Comparison of ENCODE assay signal across 10 mouse cellular contexts in the genomic region with DNA sequence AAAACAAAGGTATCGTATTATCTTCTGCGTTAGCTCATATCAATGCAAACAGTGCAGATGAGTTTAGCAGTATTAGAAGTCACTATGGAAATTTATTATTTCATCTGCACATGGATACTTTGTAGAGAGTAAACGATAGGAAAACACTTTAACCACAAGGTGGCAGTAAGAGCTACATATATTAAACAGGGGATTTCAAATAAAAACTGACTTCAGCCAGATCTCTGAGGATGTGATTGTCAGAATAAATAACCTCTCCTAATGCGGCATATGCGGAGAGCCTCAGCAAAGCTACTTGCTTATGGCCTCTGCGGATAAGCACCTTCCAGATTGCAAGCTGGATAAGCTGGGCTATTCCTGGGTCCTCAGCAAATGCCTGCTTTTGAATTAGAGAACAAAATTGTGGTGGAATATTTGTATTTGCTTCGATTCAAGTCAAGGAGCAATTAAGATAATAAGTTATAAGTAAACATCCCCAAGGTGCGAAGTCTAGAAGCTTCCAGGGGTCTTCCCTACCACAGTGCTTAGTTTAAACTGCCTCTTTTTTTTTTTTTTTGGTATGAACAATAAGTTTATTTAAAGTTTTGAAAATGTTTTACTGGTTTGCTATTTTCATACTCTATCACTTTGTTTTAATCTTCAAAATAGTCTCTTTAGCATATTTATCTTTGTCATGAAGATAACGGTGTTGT.
A peak's percentile ranks its signal among the peaks of the same experiment; 100 is the strongest.
DNase-seq lines count a peak whose midpoint lies in the region; ATAC-seq and TF ChIP-seq lines count a peak whose summit lies in the region.
"Had no signal": no experiment of that assay in that cellular context is flagged by ENCODE, and none has a peak within 500 bp of the region (broad histone marks: within the 10 kb centered on the region; RNA-seq: fewer than 3 reads in every experiment).

No protein-coding gene starts in this region.

- TF ChIP-seq EP300 in CH12.LX (IDR thresholded peaks at IDR 0.05; ENCODE audit: low read length), result no peak

- dilution Hi-C loops in CH12.LX (cut with MboI; ENCODE audit: extremely low pct_ligation_motif_present, extremely low pct_unique_long_range_greater_than_20kb, low sequenced_read_pairs), result no loop called here

- no peak overlapping the region for H3K27ac ChIP-seq in kidney, adult 2 months (ENCODE audit: insufficient read depth, low read depth, low read length)
- no peak overlapping the region for H3K27ac ChIP-seq in CH12.LX (ENCODE audit: insufficient read depth, low read depth)
- no peak overlapping the region for H3K27ac ChIP-seq in heart, embryonic 10.5 days
- H3K27ac ChIP-seq: heart, embryonic 15.5 days had no signal

- H3K79me2 ChIP-seq in CH12.LX (replicated peaks; ENCODE audit: control insufficient read depth, extremely low read depth, insufficient read depth, poor library complexity, severe bottlenecking), result no peaks in the 10 kb centered on the region

- no peak for ATAC-seq in CD4-positive, CD25-positive, alpha-beta regulatory T cell, adult 4 months
- ATAC-seq in monocyte, adult 5-6 weeks (replicated peaks; ENCODE audit: insufficient number of reproducible peaks, low FRiP score, low TSS enrichment, poor library complexity, severe bottlenecking), result no peak

- H3K4me3 ChIP-seq in kidney, adult 2 months (ENCODE audit: insufficient read depth, low read depth, low read length), result no peak overlapping the region
- H3K4me3 ChIP-seq in CH12.LX (replicated peaks in 1 of 3; ENCODE audit: low read depth in 2 of 3, low read length in 2 of 3, poor library complexity in 1 of 3), result no peak overlapping the region
- H3K4me3 ChIP-seq in heart, embryonic 10.5 days, result no peak overlapping the region
- H3K4me3 ChIP-seq: heart, embryonic 15.5 days had no signal

- no peaks in the 10 kb centered on the region for H3K9me3 ChIP-seq in CH12.LX (replicated peaks; ENCODE audit: low read length)
- no peaks in the 10 kb centered on the region for H3K9me3 ChIP-seq in heart, embryonic 10.5 days
- H3K9me3 ChIP-seq: heart, embryonic 15.5 days had no signal

- WGBS in kidney, adult 2 months, result 43% methylated on average over 9 of the region's 9 CpGs
- 56% methylated on average over 9 of the region's 9 CpGs for WGBS in heart, embryonic 10.5 days

- H3K9ac ChIP-seq in CH12.LX (ENCODE audit: insufficient read depth, low read depth), result no peak overlapping the region
- H3K9ac ChIP-seq: heart, embryonic 15.5 days had no signal

- in situ Hi-C loops in CH12.LX (cut with MboI; ENCODE audit: low pct_ligation_motif_present, low pct_unique_long_range_greater_than_20kb, low sequenced_read_pairs), result no loop called here

- H3K27me3 ChIP-seq in kidney, adult 2 months (replicated peaks; ENCODE audit: control insufficient read depth, insufficient read depth, low read length), result no peaks in the 10 kb centered on the region
- no peaks in the 10 kb centered on the region for H3K27me3 ChIP-seq in CH12.LX (replicated peaks)
- H3K27me3 ChIP-seq in heart, embryonic 10.5 days (ENCODE audit: insufficient read depth, poor library complexity, severe bottlenecking), result no peaks in the 10 kb centered on the region
- H3K27me3 ChIP-seq: heart, embryonic 15.5 days had no signal

- no peaks in the 10 kb centered on the region for H3K36me3 ChIP-seq in kidney, adult 2 months (ENCODE audit: control insufficient read depth, insufficient read depth, low read length)
- no peaks in the 10 kb centered on the region for H3K36me3 ChIP-seq in CH12.LX (replicated peaks in 1 of 2; ENCODE audit: control insufficient read depth in 1 of 2, insufficient read depth in 1 of 2, low read length in 1 of 2)
- no peaks in the 10 kb centered on the region for H3K36me3 ChIP-seq in heart, embryonic 10.5 days
- H3K36me3 ChIP-seq: heart, embryonic 15.5 days had no signal

- no peak for TF ChIP-seq CTCF in kidney, adult 2 months (conservative IDR thresholded peaks at IDR 0.05; ENCODE audit: insufficient read depth, insufficient read length, low read depth, low read length)
- TF ChIP-seq CTCF in CH12.LX (conservative IDR thresholded peaks at IDR 0.05 in 1 of 2, IDR thresholded peaks at IDR 0.05 in 1 of 2; ENCODE audit: low read depth in 2 of 2, low read length in 2 of 2), result peak in 1 of 2 experiments; percentile 64; a peak in 2 of 4 replicates

- peak; percentile 69 for TF ChIP-seq RAD21 in CH12.LX (IDR thresholded peaks at IDR 0.05; ENCODE audit: low read depth, low read length)

- peak; percentile 12 for DNase-seq in kidney, adult 2 months
- DNase-seq in kidney, postnatal 10 days, result no peak
- peak; percentile 41 for DNase-seq in CH12.LX (ENCODE audit: extremely low read depth)
- peak; percentile 58 for DNase-seq in brain, embryonic 18.5 days (ENCODE audit: low read depth, low spot score)
- DNase-seq in layer of hippocampus, postnatal 14 days (ENCODE audit: low spot score in 2 of 2), result peak; percentile 10 to 71
- no peak for DNase-seq in heart, embryonic 10.5 days (ENCODE audit: low spot score)
- DNase-seq: adrenal gland, postnatal 36 days had no signal

- no peaks in the 10 kb centered on the region for H3K4me1 ChIP-seq in kidney, adult 2 months (ENCODE audit: control insufficient read depth, insufficient read depth, low read length)
- H3K4me1 ChIP-seq in CH12.LX (ENCODE audit: control insufficient read depth in 1 of 2, insufficient read depth in 2 of 2), result peaks cover 2 to 3% of the 10 kb centered on the region in 2 experiments; a peak in 1 of 4 replicates
- H3K4me1 ChIP-seq in heart, embryonic 10.5 days, result no peaks in the 10 kb centered on the region
- H3K4me1 ChIP-seq: heart, embryonic 15.5 days had no signal

- no peak for TF ChIP-seq POLR2A in kidney, adult 2 months (IDR thresholded peaks at IDR 0.05; ENCODE audit: low read depth, low read length)
- no peak for TF ChIP-seq POLR2A in CH12.LX (IDR thresholded peaks at IDR 0.05; ENCODE audit: low read depth, low read length)

- H3K4me2 ChIP-seq in CH12.LX (ENCODE audit: insufficient read depth, low read depth, poor library complexity, severe bottlenecking), result no peak overlapping the region
- H3K4me2 ChIP-seq: heart, embryonic 15.5 days had no signal

TF ChIP-seq in CH12.LX, 34 proteins besides CTCF, POLR2A, EP300 and RAD21:
- TF ChIP-seq MAX (IDR thresholded peaks at IDR 0.05; ENCODE audit: low read length), result no peak
- TF ChIP-seq MAZ (IDR thresholded peaks at IDR 0.05; ENCODE audit: low read depth, low read length), result no peak
- TF ChIP-seq UBTF (IDR thresholded peaks at IDR 0.05; ENCODE audit: low read depth, low read length), result no peak
- no peak for TF ChIP-seq BHLHE40 (IDR thresholded peaks at IDR 0.05; ENCODE audit: low read depth, low read length)
- TF ChIP-seq MYC (IDR thresholded peaks at IDR 0.05; ENCODE audit: low read depth, low read length), result 0 out of 2 replicates have a peak, but pooled peaks have one; percentile 33
- no peak for TF ChIP-seq TBP (conservative IDR thresholded peaks at IDR 0.05; ENCODE audit: low read depth, low read length)
- TF ChIP-seq SMC3 (IDR thresholded peaks at IDR 0.05; ENCODE audit: low read depth, low read length), result peak; percentile 60
- TF ChIP-seq USF1 (IDR thresholded peaks at IDR 0.05; ENCODE audit: low read depth, low read length), result no peak
- TF ChIP-seq ZMIZ1 (IDR thresholded peaks at IDR 0.05; ENCODE audit: low read depth, low read length), result no peak
- TF ChIP-seq MEF2A (IDR thresholded peaks at IDR 0.05; ENCODE audit: borderline replicate concordance, low read depth, low read length), result no peak
- no peak for TF ChIP-seq TCF12 (IDR thresholded peaks at IDR 0.05; ENCODE audit: low read depth, low read length)

Comparison
In these comparisons a context has a peak if more than half of its experiments do, and no peak if none do; other contexts are left out.
1. DNase-seq: peak in kidney, adult 2 months (single experiment), CH12.LX (single experiment), brain, embryonic 18.5 days (single experiment) and layer of hippocampus, postnatal 14 days (2 of 2); none in kidney, postnatal 10 days (single experiment) and heart, embryonic 10.5 days (single experiment).